Mouse (Mus musculus): ENCODE measurements around the gene Gaa. TPM values are rescaled to one million over a fixed set of nuclear protein-coding genes. Genes with fewer than 3 reads are reported as not detected.

The Gaa gene
- polyA plus RNA-seq, 1 experiment from 2014 or later, result 29.0 TPM

DNA sequence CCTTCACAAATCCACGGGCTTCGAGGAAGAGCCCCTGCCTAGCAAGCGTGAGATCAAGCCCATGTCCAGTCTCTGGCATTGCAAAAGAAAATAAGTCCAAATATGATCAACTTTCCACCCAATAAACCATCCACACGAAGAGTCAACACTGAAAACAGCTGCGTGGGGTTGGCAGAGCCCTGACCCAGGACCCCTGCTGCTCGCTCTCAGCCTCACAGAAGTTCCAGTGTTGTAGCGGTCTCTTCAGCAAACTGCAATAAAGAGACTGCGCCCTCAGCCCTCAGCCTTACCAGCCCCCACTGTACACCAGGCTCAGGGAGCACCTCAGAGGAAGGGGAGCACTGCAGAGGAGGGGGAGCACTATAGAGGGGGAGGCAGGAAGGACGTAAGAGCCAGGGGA lies 42.1 kb upstream of the Gaa start:
- Histone ChIP-seq H3K4me2 (ENCODE audit: low read depth, low read length) (no peak overlapping the region), H3K36me3 (replicated peaks; ENCODE audit: insufficient read depth, low read length) (no peaks in the 10 kb centered on the region), H3K4me3 (ENCODE audit: low read depth, low read length) (no peak overlapping the region), H3K9me3 (ENCODE audit: low read length) (no peaks in the 10 kb centered on the region), H3K27ac (ENCODE audit: low read depth) (no peak overlapping the region), H3K9ac (replicated peaks) (no peak overlapping the region), H3K27me3 (ENCODE audit: insufficient read depth, low read length) (peaks cover 27% of the 10 kb centered on the region), H3K4me1 (ENCODE audit: insufficient read depth) (peaks cover 15% of the 10 kb centered on the region)
- ATAC-seq (no peak), DNase-seq (no peak)
- no peak for TF ChIP-seq CTCF (IDR thresholded peaks at IDR 0.05; ENCODE audit: low read depth)
- TF ChIP-seq EP300 (IDR thresholded peaks at IDR 0.05; ENCODE audit: low read depth), result no peak
- WGBS (ENCODE audit: insufficient replicate concordance), result 74% methylated on average over 9 of the region's 9 CpGs

DNA sequence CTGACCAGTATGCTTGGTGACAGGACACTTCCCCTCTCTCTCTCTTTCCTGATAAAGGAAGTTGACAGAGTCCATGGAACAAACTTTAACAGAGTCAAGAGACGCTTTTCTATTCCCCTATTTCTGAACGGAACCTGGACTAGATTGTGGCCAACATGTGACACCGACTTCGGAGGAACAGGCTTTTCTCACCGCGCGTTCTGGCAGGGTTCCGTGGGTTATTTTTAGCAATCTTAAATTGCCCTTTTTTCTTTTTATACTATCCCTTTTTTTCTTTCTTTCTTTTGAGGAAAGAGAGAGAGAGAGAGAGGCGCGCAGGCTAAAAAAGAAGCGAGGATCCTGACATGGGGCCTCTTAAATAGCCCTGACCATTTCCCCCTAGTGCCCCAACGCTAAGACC lies 40.1 kb upstream of the Gaa start:
- peaks cover 27% of the 10 kb centered on the region for H3K27me3 ChIP-seq (ENCODE audit: insufficient read depth, low read length)
- peak overlapping the region; percentile 86 for H3K4me2 ChIP-seq (ENCODE audit: low read depth, low read length)
- peaks cover 15% of the 10 kb centered on the region for H3K4me1 ChIP-seq (ENCODE audit: insufficient read depth)
- no peaks in the 10 kb centered on the region for H3K9me3 ChIP-seq (ENCODE audit: low read length)
- no peaks in the 10 kb centered on the region for H3K36me3 ChIP-seq (replicated peaks; ENCODE audit: insufficient read depth, low read length)
- ATAC-seq (no peak), DNase-seq (no peak)
- H3K27ac ChIP-seq (ENCODE audit: low read depth), result no peak overlapping the region
- peak overlapping the region; percentile 65 for H3K4me3 ChIP-seq (ENCODE audit: low read depth, low read length)
- no peak for TF ChIP-seq CTCF (IDR thresholded peaks at IDR 0.05; ENCODE audit: low read depth)
- TF ChIP-seq EP300 (IDR thresholded peaks at IDR 0.05; ENCODE audit: low read depth), result no peak
- peak overlapping the region; percentile 70 for H3K9ac ChIP-seq (replicated peaks)
- WGBS (ENCODE audit: insufficient replicate concordance), result 4% methylated on average over 12 of the region's 12 CpGs

DNA sequence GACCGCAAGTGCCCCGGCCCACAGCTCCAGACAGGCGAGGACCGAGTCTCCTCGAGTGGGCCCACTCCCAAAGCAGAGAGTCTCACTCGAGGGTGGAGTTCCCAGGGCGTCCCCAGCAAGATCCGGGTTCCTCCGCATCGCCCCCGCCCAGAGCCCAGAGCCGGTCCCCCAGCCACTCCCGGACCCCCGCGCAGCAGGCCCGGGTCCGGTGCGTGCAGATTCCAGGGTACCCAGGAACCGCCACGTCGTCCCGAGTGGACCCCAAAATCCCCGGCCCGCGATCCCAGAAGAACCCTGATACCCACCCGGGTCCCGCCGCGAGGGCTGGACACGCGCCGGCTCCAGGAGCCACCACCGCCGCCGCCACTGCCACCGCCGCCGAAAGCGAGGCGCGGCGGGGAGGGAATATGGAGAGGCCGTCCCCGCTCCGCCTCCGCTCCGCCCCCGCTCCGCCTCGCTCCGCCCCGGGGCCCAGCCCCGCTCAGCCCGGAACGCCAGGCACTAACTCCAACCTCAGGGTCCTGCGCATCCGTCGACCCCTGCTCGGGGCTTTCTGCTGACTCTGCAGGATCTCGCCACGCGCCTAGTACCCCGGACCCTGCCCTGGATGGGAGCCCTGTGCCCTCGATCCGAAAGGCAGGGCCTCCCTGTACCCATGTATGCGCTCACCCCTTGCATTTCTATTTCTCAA lies 39.5 kb upstream of the Gaa start, which contains the start of the genes Tbc1d16 and Ccdc40:
Gene Tbc1d16 (minus strand): TSS at position 409 of the 691 bp plus-strand sequence.
Gene Ccdc40 (plus strand): TSS at position 482 of the 691 bp plus-strand sequence.
- Histone ChIP-seq H3K27ac (ENCODE audit: low read depth) (peak within 1 kb of the TSS; percentile 80), H3K27me3 (ENCODE audit: insufficient read depth, low read length) (peaks cover 27% of the 10 kb centered on the region), H3K9ac (replicated peaks) (peak within 1 kb of the TSS; percentile 70), H3K4me3 (ENCODE audit: low read depth, low read length) (peak within 1 kb of the TSS; percentile 65), H3K9me3 (ENCODE audit: low read length) (no peaks in the 10 kb centered on the region), H3K4me2 (ENCODE audit: low read depth, low read length) (peak within 1 kb of the TSS; percentile 86), H3K36me3 (replicated peaks; ENCODE audit: insufficient read depth, low read length) (no peaks in the 10 kb centered on the region), H3K4me1 (ENCODE audit: insufficient read depth) (peaks cover 15% of the 10 kb centered on the region)
- under 1% methylated on average over 51 of the region's 66 CpGs for WGBS (ENCODE audit: insufficient replicate concordance)
- DNase-seq, result peak; percentile 82
- TF ChIP-seq CTCF (IDR thresholded peaks at IDR 0.05; ENCODE audit: low read depth) (no peak), EP300 (IDR thresholded peaks at IDR 0.05; ENCODE audit: low read depth) (no peak)
- ATAC-seq, result peak; percentile 93

DNA sequence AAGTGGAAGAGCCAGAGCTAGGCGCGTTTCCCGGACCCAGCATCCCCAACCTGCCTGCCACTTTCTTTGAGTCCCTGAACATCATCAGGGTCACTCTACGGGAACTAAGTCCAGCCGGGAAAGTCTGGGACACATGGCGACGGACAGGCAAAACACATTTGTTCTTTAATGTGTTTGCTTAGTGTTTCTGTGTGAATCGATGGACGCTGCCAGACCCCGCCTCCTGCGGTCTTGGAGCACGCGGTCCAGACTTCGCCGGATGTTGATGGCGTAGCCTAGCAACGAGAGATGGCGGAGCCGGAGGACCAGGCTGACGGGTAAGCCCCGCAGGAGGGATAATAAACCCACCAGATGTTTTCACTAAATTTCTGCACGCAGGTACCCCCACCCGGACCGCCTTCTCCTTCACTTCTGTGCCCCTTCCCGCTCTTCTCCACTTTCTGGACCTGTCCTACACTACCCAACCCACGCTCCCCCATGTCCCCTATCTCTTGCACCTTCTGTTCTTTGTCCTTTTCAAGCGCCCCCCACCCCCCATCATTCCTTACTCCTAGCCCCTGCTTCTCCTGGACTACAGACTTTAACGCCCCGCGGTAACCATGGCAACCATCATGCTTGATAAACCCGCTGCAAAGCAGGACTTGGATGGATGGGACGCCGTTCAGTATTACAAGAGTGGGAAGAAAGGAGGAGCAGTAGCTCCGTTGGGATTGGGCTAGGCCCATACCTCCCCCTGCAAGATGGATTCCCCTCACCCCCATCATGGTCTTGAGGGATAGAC lies 38.7 kb upstream of the Gaa start:
- 5% methylated on average over 34 of the region's 34 CpGs for WGBS (ENCODE audit: insufficient replicate concordance)
- peak; percentile 87 for ATAC-seq
- Histone ChIP-seq H3K4me2 (ENCODE audit: low read depth, low read length) (peak overlapping the region; percentile 86), H3K4me1 (ENCODE audit: insufficient read depth) (peaks cover 15% of the 10 kb centered on the region), H3K36me3 (replicated peaks; ENCODE audit: insufficient read depth, low read length) (no peaks in the 10 kb centered on the region), H3K27me3 (ENCODE audit: insufficient read depth, low read length) (peaks cover 27% of the 10 kb centered on the region), H3K9me3 (ENCODE audit: low read length) (no peaks in the 10 kb centered on the region), H3K9ac (replicated peaks) (peak overlapping the region; percentile 70), H3K4me3 (ENCODE audit: low read depth, low read length) (peak overlapping the region; percentile 65), H3K27ac (ENCODE audit: low read depth) (peak overlapping the region; percentile 80)
- TF ChIP-seq EP300 (IDR thresholded peaks at IDR 0.05; ENCODE audit: low read depth) (no peak), CTCF (IDR thresholded peaks at IDR 0.05; ENCODE audit: low read depth) (no peak)
- peak; percentile 73 for DNase-seq

- Histone ChIP-seq H3K27me3 (ENCODE audit: insufficient read depth, low read length) (peaks cover 6% of the 10 kb centered on the region; the same call in 1 of the 2 replicates), H3K36me3 (replicated peaks; ENCODE audit: insufficient read depth, low read length) (no peaks in the 10 kb centered on the region), H3K9me3 (ENCODE audit: low read length) (no peaks in the 10 kb centered on the region), H3K4me2 (ENCODE audit: low read depth, low read length) (no peak overlapping the region), H3K4me1 (ENCODE audit: insufficient read depth) (peaks cover 12% of the 10 kb centered on the region), H3K27ac (ENCODE audit: low read depth) (no peak overlapping the region), H3K4me3 (ENCODE audit: low read depth, low read length) (no peak overlapping the region), H3K9ac (replicated peaks) (no peak overlapping the region)
- 81% methylated on average over 10 of the region's 10 CpGs for WGBS (ENCODE audit: insufficient replicate concordance)
- no peak for DNase-seq
- ATAC-seq, result no peak
- TF ChIP-seq CTCF (IDR thresholded peaks at IDR 0.05; ENCODE audit: low read depth), result no peak
- no peak for TF ChIP-seq EP300 (IDR thresholded peaks at IDR 0.05; ENCODE audit: low read depth)
These were observed 32.9 kb upstream of the Gaa start for GRCm38 (mm10) chr11:119234770-119235169.

DNA sequence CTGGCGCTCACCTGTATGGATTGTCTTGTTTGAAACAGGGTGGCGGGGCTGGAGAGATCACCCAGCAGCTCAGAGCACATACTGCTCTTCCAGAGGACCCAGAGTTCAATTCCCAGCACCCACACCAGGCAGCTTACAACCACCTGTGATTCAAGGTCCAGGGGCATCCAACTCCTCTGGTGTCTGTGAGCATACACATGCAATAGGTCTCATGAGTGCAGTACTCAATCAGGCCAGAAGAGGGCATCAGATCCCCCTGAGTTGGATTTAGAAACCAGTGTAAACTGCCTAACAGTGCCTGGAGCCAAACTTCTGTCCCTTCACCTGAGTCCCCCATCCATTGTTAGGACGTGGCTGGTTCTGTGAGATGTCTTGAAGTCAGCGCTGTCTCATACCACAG lies 32.1 kb upstream of the Gaa start:
- H3K4me3 ChIP-seq (ENCODE audit: low read depth, low read length), result no peak overlapping the region
- no peak overlapping the region for H3K27ac ChIP-seq (ENCODE audit: low read depth)
- peak; percentile 77 for DNase-seq
- ATAC-seq, result 0 out of 2 replicates have a peak, but pooled peaks have one; percentile 20
- H3K4me2 ChIP-seq (ENCODE audit: low read depth, low read length), result no peak overlapping the region
- H3K9me3 ChIP-seq (ENCODE audit: low read length), result no peaks in the 10 kb centered on the region
- no peaks in the 10 kb centered on the region for H3K27me3 ChIP-seq (ENCODE audit: insufficient read depth, low read length)
- H3K36me3 ChIP-seq (replicated peaks; ENCODE audit: insufficient read depth, low read length), result no peaks in the 10 kb centered on the region
- peak; percentile 81 for TF ChIP-seq CTCF (IDR thresholded peaks at IDR 0.05; ENCODE audit: low read depth)
- TF ChIP-seq EP300 (IDR thresholded peaks at IDR 0.05; ENCODE audit: low read depth), result no peak
- H3K9ac ChIP-seq (replicated peaks), result no peak overlapping the region
- 78% methylated on average over 4 of the region's 4 CpGs for WGBS (ENCODE audit: insufficient replicate concordance)
- H3K4me1 ChIP-seq (ENCODE audit: insufficient read depth), result peaks cover 12% of the 10 kb centered on the region

All from liver, postnatal 0 days (tissue).